Mouse (Mus musculus) stomach, postnatal 0 days (tissue): ENCODE measurements around the gene Tmem199.

ENCODE experiments used
- CTCF ChIP-seq: IDR thresholded peaks from 2 replicates; pipeline ENCODE4 v1.5.1; 2016; ENCODE audit warnings: antibody characterized with exemption, low read depth, mild to moderate bottlenecking, moderate library complexity
- EP300 ChIP-seq: optimal IDR thresholded peaks from 2 replicates; pipeline ENCODE3; 2016; ENCODE audit warnings: antibody characterized with exemption

DNA sequence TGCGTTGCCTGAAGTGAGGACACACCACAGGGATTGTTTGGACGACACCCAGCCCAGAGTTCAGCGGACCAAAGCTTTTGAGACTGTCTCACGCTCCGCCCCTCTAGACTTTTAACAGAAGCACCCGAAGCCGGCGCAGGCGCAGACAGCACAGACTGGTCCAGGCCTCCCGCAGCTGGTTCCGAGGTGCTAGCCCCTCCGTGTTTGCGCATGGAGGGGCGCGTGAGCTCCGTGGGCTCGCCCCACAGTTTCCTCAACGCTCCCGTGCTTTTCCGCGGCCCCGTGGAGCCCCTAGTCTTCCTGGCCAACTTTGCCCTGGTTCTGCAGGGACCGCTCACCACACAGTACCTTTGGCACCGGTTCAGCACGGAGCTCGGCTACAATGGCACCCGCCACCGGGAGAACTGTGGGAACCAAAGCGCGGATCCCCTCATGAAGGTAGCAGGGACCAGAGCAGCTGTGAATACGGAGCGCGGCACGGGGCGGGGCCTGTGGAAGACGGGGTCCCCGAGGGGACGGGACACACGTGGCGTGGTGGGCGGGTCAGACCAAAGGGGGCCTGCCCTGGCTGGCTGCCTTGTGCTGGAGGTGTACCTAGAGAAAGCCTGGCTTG, 46.3 kb downstream of the Tmem199 start, which contains the start of gene Slc46a1:
- TF ChIP-seq CTCF (no peak), EP300 (no peak)
